ENCODE assay signal across 8 mouse cellular contexts in genomic region chr5:137293839-137294743, GRCm38 (mm10). TPM values are rescaled to one million over a fixed set of nuclear protein-coding genes. Genes with fewer than 3 reads are reported as not detected.
A peak's percentile ranks its signal among the peaks of the same experiment; 100 is the strongest.
DNase-seq lines count a peak whose midpoint lies in the region; ATAC-seq and TF ChIP-seq lines count a peak whose summit lies in the region.

Ufsp1 (plus strand) TSS chr5:137294629.

- peak; percentile 56 for TF ChIP-seq POLR2A in ES-Bruce4 (IDR thresholded peaks at IDR 0.05; ENCODE audit: insufficient read depth, low read length)

- WGBS in forebrain, embryonic 13.5 days, result under 1% methylated on average over 52 of the region's 52 CpGs
- under 1% methylated on average over 52 of the region's 52 CpGs for WGBS in large intestine, adult 2 months
- WGBS in liver, postnatal 0 days (ENCODE audit: insufficient replicate concordance), result under 1% methylated on average over 52 of the region's 52 CpGs
- under 1% methylated on average over 52 of the region's 52 CpGs for WGBS in neural tube, embryonic 14.5 days

- no peak for TF ChIP-seq CTCF in ES-Bruce4 (IDR thresholded peaks at IDR 0.05; ENCODE audit: low read depth, low read length)
- no peak for TF ChIP-seq CTCF in liver, postnatal 0 days (IDR thresholded peaks at IDR 0.05; ENCODE audit: low read depth)

- H3K9me3 ChIP-seq in ES-Bruce4 (replicated peaks; ENCODE audit: control insufficient read depth, insufficient read depth, low read length, poor library complexity, severe bottlenecking), result no peaks in the 10 kb centered on the region
- no peaks in the 10 kb centered on the region for H3K9me3 ChIP-seq in forebrain, embryonic 13.5 days (replicated peaks)
- H3K9me3 ChIP-seq in liver, postnatal 0 days (ENCODE audit: low read length), result no peaks in the 10 kb centered on the region
- no peaks in the 10 kb centered on the region for H3K9me3 ChIP-seq in neural tube, embryonic 14.5 days (ENCODE audit: control insufficient read depth, low read length)

- no peaks in the 10 kb centered on the region for H3K4me1 ChIP-seq in ES-Bruce4 (ENCODE audit: control insufficient read depth, insufficient read depth, low read length)
- peaks cover 23% of the 10 kb centered on the region for H3K4me1 ChIP-seq in forebrain, embryonic 13.5 days
- peaks cover 29% of the 10 kb centered on the region for H3K4me1 ChIP-seq in liver, postnatal 0 days (ENCODE audit: insufficient read depth)
- peaks cover 10% of the 10 kb centered on the region for H3K4me1 ChIP-seq in neural tube, embryonic 14.5 days (ENCODE audit: control insufficient read depth, insufficient read depth, low read length)

- H3K36me3 ChIP-seq in ES-Bruce4 (ENCODE audit: control insufficient read depth, insufficient read depth, low read length, poor library complexity, severe bottlenecking), result peaks cover 41% of the 10 kb centered on the region
- peaks cover 45% of the 10 kb centered on the region for H3K36me3 ChIP-seq in forebrain, embryonic 13.5 days (ENCODE audit: poor library complexity, severe bottlenecking)
- H3K36me3 ChIP-seq in liver, postnatal 0 days (replicated peaks; ENCODE audit: insufficient read depth, low read length), result peaks cover 39% of the 10 kb centered on the region
- peaks cover 40% of the 10 kb centered on the region for H3K36me3 ChIP-seq in neural tube, embryonic 14.5 days (ENCODE audit: control insufficient read depth, insufficient read depth, low read length)

- intact Hi-C loops in heart, postnatal 10 days (cut with DNase I), result loop anchor here (2.0 to 5.0 kb wide), 2 partner anchors 19 to 208 kb away; partner anchors contain the start of gene Pop7

- peak; percentile 97 for DNase-seq in heart, postnatal 10 days
- no peak for DNase-seq in large intestine, adult 2 months (ENCODE audit: low read depth, low spot score)
- peak; percentile 96 for DNase-seq in liver, postnatal 0 days
- peak; percentile 95 for DNase-seq in testis, postnatal 10 days (ENCODE audit: low spot score)

- peak within 1 kb of the TSS; percentile 98 for H3K4me3 ChIP-seq in ES-Bruce4 (ENCODE audit: low read depth, low read length)
- H3K4me3 ChIP-seq in forebrain, embryonic 13.5 days, result peak within 1 kb of the TSS; percentile 58
- H3K4me3 ChIP-seq in liver, postnatal 0 days (ENCODE audit: low read depth, low read length), result peak within 1 kb of the TSS; percentile 62
- H3K4me3 ChIP-seq in neural tube, embryonic 14.5 days (ENCODE audit: low read depth, low read length), result peak within 1 kb of the TSS; percentile 36

- no peaks in the 10 kb centered on the region for H3K27me3 ChIP-seq in ES-Bruce4 (ENCODE audit: control insufficient read depth, insufficient read depth, low read length, poor library complexity, severe bottlenecking)
- H3K27me3 ChIP-seq in forebrain, embryonic 13.5 days, result peaks cover 33% of the 10 kb centered on the region
- H3K27me3 ChIP-seq in liver, postnatal 0 days (ENCODE audit: insufficient read depth, low read length), result peaks cover 11% of the 10 kb centered on the region
- H3K27me3 ChIP-seq in neural tube, embryonic 14.5 days (ENCODE audit: control insufficient read depth, insufficient read depth, low read length), result peaks cover 4% of the 10 kb centered on the region; the same call in 1 of the 2 replicates

- 0 out of 2 replicates have a peak, but pooled peaks have one; percentile 31 for TF ChIP-seq EP300 in ES-Bruce4 (IDR thresholded peaks at IDR 0.05; ENCODE audit: insufficient read depth, low read depth, low read length)
- TF ChIP-seq EP300 in liver, postnatal 0 days (IDR thresholded peaks at IDR 0.05; ENCODE audit: low read depth), result peak; percentile 49; the same call in 1 of the 2 replicates

- peak within 1 kb of the TSS; percentile 99 for H3K4me2 ChIP-seq in forebrain, embryonic 13.5 days
- H3K4me2 ChIP-seq in liver, postnatal 0 days (ENCODE audit: low read depth, low read length), result peak within 1 kb of the TSS; percentile 99
- H3K4me2 ChIP-seq in neural tube, embryonic 14.5 days (ENCODE audit: low read depth, low read length), result peak within 1 kb of the TSS; percentile 63

- peak within 1 kb of the TSS; percentile 92 for H3K27ac ChIP-seq in ES-Bruce4 (ENCODE audit: insufficient read depth, low read length)
- peak within 1 kb of the TSS; percentile 79 for H3K27ac ChIP-seq in forebrain, embryonic 13.5 days
- H3K27ac ChIP-seq in liver, postnatal 0 days (ENCODE audit: low read depth), result peak within 1 kb of the TSS; percentile 95
- peak within 1 kb of the TSS; percentile 73 for H3K27ac ChIP-seq in neural tube, embryonic 14.5 days (ENCODE audit: low read depth, low read length)

- H3K9ac ChIP-seq in ES-Bruce4 (ENCODE audit: low read depth, poor library complexity, severe bottlenecking), result peak within 1 kb of the TSS; percentile 96
- H3K9ac ChIP-seq in forebrain, embryonic 13.5 days, result peak within 1 kb of the TSS; percentile 79
- peak within 1 kb of the TSS; percentile 81 for H3K9ac ChIP-seq in liver, postnatal 0 days (replicated peaks)
- peak within 1 kb of the TSS; percentile 55 for H3K9ac ChIP-seq in neural tube, embryonic 14.5 days (replicated peaks; ENCODE audit: low read depth, low read length)

- ATAC-seq in cerebellum, adult (ENCODE audit: insufficient number of reproducible peaks, low FRiP score, low TSS enrichment), result peak; percentile 85
- ATAC-seq in forebrain, embryonic 13.5 days, result peak; percentile 97
- peak; percentile 77 for ATAC-seq in liver, postnatal 0 days
- ATAC-seq in neural tube, embryonic 14.5 days (ENCODE audit: low read depth), result peak; percentile 97

RNA-seq across cellular contexts. Expression of gene Ufsp1, which starts in this region (rescaled TPM):
- polyA plus RNA-seq in ES-Bruce4 (2011; ENCODE audit: insufficient read depth, insufficient read length, low read depth, missing spikeins), result 6.4 and 8.7 TPM in 2 replicates
- 7.1 and 7.2 TPM in 2 replicates for polyA plus RNA-seq in forebrain, embryonic 13.5 days (2015; fragmentation: Nextera tagmentation; extraction: Ambion mirVana)
- 1 to 10 TPM; 8.8 to 10.0 TPM for total RNA-seq in heart, postnatal 10 days (2021)
- 10.4 and 13.2 TPM in 2 replicates for polyA plus RNA-seq in large intestine, adult 2 months (2012; rRNA removed)
- 9.1 and 9.5 TPM in 2 replicates for polyA plus RNA-seq in liver, postnatal 0 days (2015; fragmentation: Nextera tagmentation; extraction: Ambion mirVana)
- 19.7 and 24.0 TPM in 2 replicates for polyA plus RNA-seq in neural tube, embryonic 14.5 days (2014; fragmentation: Nextera tagmentation; extraction: Ambion mirVana)

Comparison
In these comparisons a context has a peak if more than half of its experiments do, and no peak if none do; other contexts are left out.
1. H3K4me3 ChIP-seq: peak in every context shown above with its lines; median percentile 98 in ES-Bruce4; 62 in liver, postnatal 0 days; 58 in forebrain, embryonic 13.5 days; 36 in neural tube, embryonic 14.5 days.